Mouse (Mus musculus) liver, adult 2 months (tissue): Measurements from ENCODE around the gene Muc1.

Source experiments
- CTCF ChIP-seq: fragments of 200-500 bp; IDR thresholded peaks from 2 replicates; pipeline ENCODE4 v1.5.1; 2011; ENCODE audit warnings: low read depth, low read length, control low read depth
- POLR2A ChIP-seq: fragments of 200-500 bp; IDR thresholded peaks from 2 replicates; pipeline ENCODE4 v1.6.1; 2011; ENCODE audit warnings: low read length, control low read depth; ENCODE audit not compliant: insufficient read depth; ENCODE audit errors: extremely low read depth

DNA sequence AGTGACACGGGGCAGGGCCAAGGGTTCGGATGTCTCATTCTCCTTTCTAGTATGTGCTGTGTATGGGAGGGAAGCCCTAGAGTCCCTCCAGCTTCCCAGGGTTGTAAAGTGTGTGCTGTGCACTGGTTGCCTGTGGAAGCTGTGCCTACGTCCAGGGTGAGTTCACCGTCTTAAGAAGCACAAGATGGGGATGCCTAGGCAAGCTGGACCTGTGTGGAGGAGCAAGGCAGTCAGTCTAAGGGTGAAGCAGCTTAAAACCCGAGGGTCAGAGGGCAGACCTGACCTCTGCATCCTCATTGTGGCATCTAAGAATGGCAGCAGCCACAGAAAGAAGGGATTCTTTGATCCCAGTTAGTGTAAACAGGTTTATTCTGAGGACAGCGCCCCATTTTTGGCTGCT lies 20.1 kb upstream of the Muc1 start:
- TF ChIP-seq CTCF, result no peak
- TF ChIP-seq POLR2A, result no peak
